Mouse (Mus musculus): ENCODE data around the gene Exoc6b.

DNA sequence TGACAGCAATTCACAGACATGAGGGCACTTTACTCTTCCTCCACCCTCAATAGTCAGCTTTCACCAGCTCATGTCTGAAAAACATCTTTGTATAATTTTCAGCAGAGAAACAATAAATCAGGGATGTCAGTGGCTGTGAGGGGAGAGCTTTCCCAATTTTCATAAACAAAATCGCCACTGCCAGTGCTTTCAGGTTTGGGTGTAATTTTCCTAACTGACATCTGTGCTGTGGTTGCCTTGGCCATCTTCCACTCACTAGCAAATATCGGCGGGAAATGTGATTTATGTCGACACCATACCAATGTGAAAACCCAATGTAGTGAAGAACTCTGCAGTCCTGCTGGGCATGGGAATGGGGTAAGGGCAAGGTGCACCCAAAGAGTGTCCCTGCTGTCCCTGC is 360.7 kb downstream of the Exoc6b start:
- no peak for TF ChIP-seq GATA1 (IDR thresholded peaks at IDR 0.05; ENCODE audit: borderline replicate concordance, low read length)
- no peak for TF ChIP-seq FLI1 (IDR thresholded peaks at IDR 0.05; ENCODE audit: low read length)

Data from megakaryocyte, embryonic 14.5 days (primary cell).